Comparison of ENCODE assay signal across 36 mouse cellular contexts in genomic region chr6:120769972-120770371, GRCm38 (mm10). TPM values are rescaled to one million over a fixed set of nuclear protein-coding genes. Genes with fewer than 3 reads are reported as not detected.
"Had no signal": no experiment of that assay in that cellular context is flagged by ENCODE, and none has a peak within 500 bp of the region (broad histone marks: within the 10 kb centered on the region; RNA-seq: fewer than 3 reads in every experiment).

No protein-coding gene starts in this region.

- H3K9me3 ChIP-seq: heart, embryonic 10.5 days; heart, embryonic 12.5 days; heart, embryonic 13.5 days; heart, embryonic 15.5 days; hindbrain, embryonic 10.5 days; hindbrain, embryonic 12.5 days; hindbrain, embryonic 13.5 days; hindbrain, embryonic 15.5 days; intestine, embryonic 15.5 days; kidney, embryonic 15.5 days had no signal

- H3K9ac ChIP-seq: heart, embryonic 12.5 days; heart, embryonic 13.5 days; heart, embryonic 15.5 days; hindbrain, embryonic 12.5 days; hindbrain, embryonic 13.5 days; hindbrain, embryonic 14.5 days; hindbrain, embryonic 15.5 days; intestine, embryonic 15.5 days; kidney, embryonic 15.5 days had no signal

- H3K4me1 ChIP-seq: heart, embryonic 10.5 days; heart, embryonic 12.5 days; heart, embryonic 13.5 days; heart, embryonic 15.5 days; intestine, embryonic 15.5 days; kidney, embryonic 15.5 days had no signal

- H3K4me2 ChIP-seq: heart, embryonic 11.5 days; heart, embryonic 12.5 days; heart, embryonic 13.5 days; heart, embryonic 15.5 days; hindbrain, embryonic 12.5 days; hindbrain, embryonic 13.5 days; hindbrain, embryonic 14.5 days; hindbrain, embryonic 15.5 days; intestine, embryonic 15.5 days; kidney, embryonic 15.5 days had no signal

- H3K4me3 ChIP-seq: heart, embryonic 10.5 days; heart, embryonic 12.5 days; heart, embryonic 13.5 days; heart, embryonic 15.5 days; hindbrain, embryonic 10.5 days; hindbrain, embryonic 12.5 days; hindbrain, embryonic 13.5 days; hindbrain, embryonic 15.5 days; intestine, embryonic 15.5 days; kidney, embryonic 15.5 days; layer of hippocampus, adult 2 months had no signal

- H3K36me3 ChIP-seq: heart, embryonic 12.5 days; heart, embryonic 15.5 days; intestine, embryonic 15.5 days had no signal

- H3K27me3 ChIP-seq: heart, embryonic 12.5 days; heart, embryonic 13.5 days; heart, embryonic 15.5 days; hindbrain, embryonic 12.5 days; hindbrain, embryonic 13.5 days; hindbrain, embryonic 15.5 days; intestine, embryonic 15.5 days; kidney, embryonic 15.5 days had no signal

- DNase-seq: heart, postnatal 10 days; heart, postnatal 14 days; heart, postnatal 36 days; heart, postnatal 4 days; kidney, adult 11 months; kidney, adult 18-20 months; kidney, adult 2 months; kidney, adult 8-10 months; kidney, adult 9 months; kidney, postnatal 10 days; kidney, postnatal 14 days; kidney, postnatal 25 days; kidney, postnatal 36 days; kidney, postnatal 4 days; layer of hippocampus, adult 9-11 months; layer of hippocampus, postnatal 36 days had no signal

- ATAC-seq: hindbrain, embryonic 16.5 days; hindbrain, postnatal 0 days; inflammation-experienced regulatory T-cells, adult 6 months; intestine, embryonic 15.5 days; intestine, embryonic 16.5 days; intestine, postnatal 0 days had no signal

- H3K27ac ChIP-seq: heart, embryonic 10.5 days; heart, embryonic 13.5 days; heart, embryonic 15.5 days; hindbrain, embryonic 10.5 days; hindbrain, embryonic 12.5 days; hindbrain, embryonic 13.5 days; hindbrain, embryonic 14.5 days; hindbrain, embryonic 15.5 days; hindbrain, postnatal 0 days; intestine, embryonic 15.5 days; kidney, embryonic 15.5 days; kidney, postnatal 0 days; layer of hippocampus, adult 2 months had no signal

RNA-seq across cellular contexts. Expression of gene Slc25a18, which starts 3.4 kb away (rescaled TPM):
- polyA plus RNA-seq: heart, embryonic 13.5 days; intestine, embryonic 16.5 days; intestine, postnatal 0 days; kidney, embryonic 14.5 days; kidney, postnatal 0 days had no signal
